Comparison of ENCODE assay signal across 1 mouse cellular context in the genomic region with DNA sequence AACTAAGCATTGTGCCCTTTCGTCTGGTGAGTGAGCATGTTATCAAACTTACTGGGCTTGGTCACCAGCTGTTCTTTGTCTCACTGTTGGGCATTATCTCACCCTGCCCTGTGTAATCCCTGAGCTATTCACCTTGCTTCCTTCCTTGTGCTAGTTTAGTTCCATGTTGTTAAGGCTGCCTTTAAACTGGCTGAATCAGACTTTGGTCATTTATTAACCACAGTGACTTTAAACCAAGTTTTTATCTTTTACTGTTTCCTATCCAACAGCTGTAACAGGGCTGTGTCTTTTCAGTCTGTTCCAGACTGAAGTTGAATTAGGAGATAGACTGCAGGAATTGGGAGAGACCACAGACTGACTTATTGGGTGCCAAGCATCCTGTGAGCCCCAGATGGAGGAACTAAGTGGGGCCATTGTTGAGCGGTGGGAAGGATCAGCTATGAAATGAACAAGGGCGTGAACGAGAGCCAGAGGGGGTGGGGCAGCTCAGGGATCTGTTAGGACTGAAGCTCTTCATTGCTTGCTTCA.
A peak's percentile ranks its signal among the peaks of the same experiment; 100 is the strongest.
TF ChIP-seq lines count a peak whose summit lies in the region.

No protein-coding gene starts in this region.

TF ChIP-seq in MEL, 35 proteins besides CTCF, POLR2A, EP300 and RAD21:
- TF ChIP-seq USF2 (IDR thresholded peaks at IDR 0.05; ENCODE audit: borderline replicate concordance in 1 of 2, insufficient read depth in 1 of 2, low read depth in 1 of 2, low read length in 2 of 2) (no peak), TAL1 (IDR thresholded peaks at IDR 0.05; ENCODE audit: low read length) (peak; percentile 21; the same call in 1 of the 2 replicates), GATA1 (IDR thresholded peaks at IDR 0.05; ENCODE audit: low read depth, low read length) (peak; percentile 49; the same call in 1 of the 2 replicates), ETS1 (IDR thresholded peaks at IDR 0.05; ENCODE audit: low read depth, low read length) (peak; percentile 81)
